Mouse (Mus musculus): Measurements from ENCODE around the gene Cav1. TPM values are rescaled to one million over a fixed set of nuclear protein-coding genes. Genes with fewer than 3 reads are reported as not detected.

Gene Cav1
- total RNA-seq (2023): not detected

DNA sequence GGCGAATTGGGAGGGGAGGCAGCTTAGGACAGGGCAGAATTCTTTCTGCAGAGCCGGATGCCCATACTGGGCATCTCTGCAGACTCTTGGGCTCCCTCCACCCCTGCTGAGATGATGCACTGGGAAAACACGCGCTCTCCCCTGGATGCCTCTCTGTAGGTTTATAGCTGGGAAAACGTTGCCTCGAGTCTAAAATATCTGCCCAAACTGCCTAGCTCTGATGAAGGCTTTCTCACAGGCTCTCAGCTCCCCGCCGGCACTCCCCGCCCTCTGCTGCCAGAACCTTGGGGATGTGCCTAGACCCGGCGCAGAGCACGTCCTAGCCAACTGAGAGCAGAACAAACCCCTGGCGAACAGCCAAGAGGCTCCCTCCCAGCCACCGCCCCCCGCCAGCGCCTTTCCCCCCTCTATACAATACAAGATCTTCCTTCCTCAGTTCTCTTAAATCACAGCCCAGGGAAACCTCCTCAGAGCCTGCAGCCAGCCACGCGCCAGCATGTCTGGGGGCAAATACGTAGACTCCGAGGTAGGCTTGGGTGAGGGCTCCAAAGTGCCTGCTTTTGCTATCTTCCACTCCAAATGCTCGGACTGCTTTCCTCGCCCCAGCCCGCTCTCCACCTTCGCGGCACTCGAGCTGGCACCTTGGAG lies at the start of gene Cav1:
Gene Cav1 (plus strand): TSS at position 382 of the 648 bp plus-strand sequence.

DNA sequence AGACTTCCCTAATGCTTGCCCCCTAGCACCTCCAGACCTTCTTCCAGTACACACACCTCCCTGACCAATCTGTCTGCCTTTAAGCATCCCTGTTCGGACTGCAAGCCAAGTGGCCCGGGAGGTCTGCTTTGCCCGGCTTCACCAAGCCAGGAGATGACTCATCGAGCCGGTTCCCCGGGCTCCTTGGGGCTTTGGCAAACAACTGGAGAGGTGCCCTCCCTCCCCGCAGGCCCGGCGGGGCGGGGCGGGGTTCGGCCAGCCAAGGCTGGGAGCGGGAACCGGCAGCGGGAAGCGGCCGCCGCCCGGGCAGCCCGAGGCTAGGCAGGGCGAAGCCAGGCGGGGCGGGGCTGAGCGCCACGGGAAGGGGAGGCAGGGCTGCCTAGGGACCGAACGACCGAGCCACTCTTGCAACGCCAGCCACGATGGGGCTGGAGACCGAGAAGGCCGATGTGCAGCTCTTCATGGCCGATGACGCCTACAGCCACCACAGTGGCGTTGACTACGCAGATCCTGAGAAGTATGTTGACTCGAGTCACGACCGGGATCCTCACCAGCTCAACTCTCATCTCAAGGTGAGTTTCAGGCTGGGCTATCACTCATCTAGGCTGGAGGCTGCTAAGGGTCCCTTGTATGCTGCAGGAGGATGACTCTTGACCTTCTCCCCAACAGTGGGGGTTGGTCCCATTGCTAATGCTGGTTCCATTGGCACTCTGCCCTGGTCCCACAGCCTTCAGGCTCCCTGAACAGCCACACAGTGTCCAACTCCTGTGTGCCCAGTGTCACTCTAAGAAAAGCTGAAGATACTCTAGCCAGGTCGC lies 25.0 kb upstream of the Cav1 start, which contains the start of gene Cav2:
Gene Cav2 (plus strand): TSS at position 247 of the 818 bp plus-strand sequence.

Other genes starting within 250 kb of the Cav1 start
- 168 TPM for gene Tes, start 241.2 kb upstream of the Cav1 start, total RNA-seq (2023)
- gene Cav2, start 25.1 kb upstream of the Cav1 start, total RNA-seq (2023): 0.24 TPM
- gene Met, start 157.5 kb downstream of the Cav1 start, total RNA-seq (2023): not detected

Measured in CD8-positive naive resting alpha-beta T cell, adult 57 days (primary cell).